Mouse (Mus musculus) MEL-GATA-1-ER (cell line): Measurements from ENCODE around the gene Vmn2r92.
"Not testable (repeated sequence)": the region's sequence is repeated elsewhere in the genome, so short reads cannot be mapped to it uniquely, and the experiment has no call there.

ENCODE experiments used
- DNase-seq: peaks from one replicate; pipeline ENCODE4 v3.0.0-alpha.2; 2012; ENCODE audit warnings: low read depth; ENCODE audit errors: extremely low read depth

Gene Vmn2r92

DNA sequence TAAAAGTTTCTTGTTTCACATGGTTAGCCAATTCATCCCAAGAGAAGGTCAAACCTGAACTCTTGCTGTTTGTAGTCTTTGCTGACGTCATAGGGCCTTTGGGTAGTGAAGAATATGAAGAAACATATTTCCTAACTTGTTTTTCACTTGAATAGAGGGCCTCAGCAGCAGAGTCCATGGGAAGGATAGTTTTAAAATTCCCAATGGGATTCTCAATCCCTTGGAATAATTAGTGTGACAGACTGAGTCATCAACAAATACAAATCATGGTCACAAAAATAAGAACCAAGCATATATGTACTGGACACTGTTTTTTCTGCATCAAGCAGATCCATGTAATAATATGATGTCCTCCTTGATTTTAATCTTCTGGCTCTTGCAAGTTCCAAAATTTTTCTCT is at the start of gene Vmn2r92:
Gene Vmn2r92, plus strand, starts transcription at position 301 of the 400 bp plus-strand sequence.
- not testable (repeated sequence) for DNase-seq

DNA sequence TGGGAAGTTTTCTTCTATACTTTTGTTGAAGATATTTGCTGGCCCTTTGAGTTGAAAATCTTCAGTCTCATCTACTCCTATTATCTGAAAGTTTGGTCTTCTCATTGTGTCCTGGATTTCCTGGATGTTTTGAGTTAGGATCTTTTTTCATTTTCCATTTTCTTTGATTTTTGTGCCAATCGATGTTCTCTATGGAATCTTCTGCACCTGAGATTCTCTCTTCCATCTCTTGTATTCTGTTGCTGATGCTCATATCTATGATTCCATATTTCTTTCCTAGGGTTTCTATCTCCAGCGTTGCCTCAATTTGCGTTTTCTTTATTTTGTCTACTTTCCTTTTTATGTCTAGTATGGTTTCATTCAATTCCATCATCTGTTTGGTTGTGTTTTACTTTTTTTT is 49.4 kb upstream of the Vmn2r92 start:
- DNase-seq, result not testable (repeated sequence)

DNA sequence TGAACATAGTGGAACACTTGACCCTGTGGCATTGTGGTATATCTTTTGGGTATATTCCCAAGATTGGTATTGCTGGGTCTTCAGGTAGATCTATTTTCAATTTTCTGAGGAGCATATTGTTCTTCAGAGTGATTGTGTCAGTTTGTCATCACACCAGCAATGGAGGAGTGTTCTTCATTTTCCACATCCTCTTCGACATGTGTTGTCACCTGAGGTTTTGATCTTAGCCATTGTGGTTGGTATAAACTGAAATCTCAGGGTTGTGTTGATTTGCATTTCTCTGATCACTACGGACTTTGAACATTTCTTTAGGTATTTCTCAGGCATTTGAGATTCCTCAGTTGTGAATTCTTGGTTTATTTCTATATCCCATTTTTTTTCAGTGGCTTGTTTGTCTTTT is 9.5 kb downstream of the Vmn2r92 start:
- not testable (repeated sequence) for DNase-seq

GRCm38 (mm10) chr17:18189732-18190131 is 38.0 kb downstream of the Vmn2r92 start:
- DNase-seq, result no peak

DNA sequence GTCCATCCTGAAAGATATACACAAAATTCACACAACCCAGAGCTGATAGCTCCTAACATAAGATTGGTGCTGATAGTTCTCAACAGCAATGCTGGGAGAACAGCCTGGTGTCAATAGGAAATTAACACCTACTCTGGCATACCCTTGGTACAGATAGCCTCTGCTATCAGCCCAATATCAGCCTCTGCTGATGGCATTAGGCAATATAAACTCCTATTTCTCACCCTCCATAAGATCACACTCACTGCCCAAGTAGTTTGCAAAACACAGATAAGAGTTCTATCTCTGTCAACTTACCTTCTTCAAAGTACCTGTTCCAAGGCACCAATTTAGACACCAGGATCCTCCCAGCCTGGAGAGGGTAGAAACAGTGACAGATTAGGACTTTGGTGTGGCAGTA is 69.6 kb downstream of the Vmn2r92 start:
- no peak for DNase-seq

GRCm38 (mm10) chr17:18231996-18232395 is 80.3 kb downstream of the Vmn2r92 start:
- no peak for DNase-seq

DNA sequence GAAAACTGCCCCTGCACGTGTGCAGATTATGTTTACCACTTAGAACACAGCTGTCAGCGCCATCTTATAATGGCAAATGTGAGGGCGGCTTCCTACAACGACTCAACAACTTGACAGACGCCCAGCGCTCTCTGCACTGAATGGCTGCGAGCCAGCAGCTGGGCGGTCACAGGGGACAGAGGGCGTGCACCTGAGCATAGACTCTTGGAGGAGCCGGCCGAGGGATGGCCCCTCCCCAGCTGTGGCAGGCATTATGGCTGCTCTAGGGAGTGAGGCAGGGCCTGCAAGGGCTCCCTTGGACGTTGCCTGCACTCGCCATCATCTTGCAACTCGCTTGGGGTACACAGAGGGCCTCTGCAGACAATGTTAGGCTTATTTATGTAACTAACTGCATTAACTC is 85.2 kb downstream of the Vmn2r92 start:
- DNase-seq, result no peak
